Mouse (Mus musculus): Measurements from ENCODE around the gene Phtf2. TPM values are rescaled to one million over a fixed set of nuclear protein-coding genes. Genes with fewer than 3 reads are reported as not detected.
"Not testable (repeated sequence)": the region's sequence is repeated elsewhere in the genome, so short reads cannot be mapped to it uniquely, and the experiment has no call there.

Phtf2 gene
- total RNA-seq, 4 experiments from 2014 or later = 159 to 188 (median 172) TPM

DNA sequence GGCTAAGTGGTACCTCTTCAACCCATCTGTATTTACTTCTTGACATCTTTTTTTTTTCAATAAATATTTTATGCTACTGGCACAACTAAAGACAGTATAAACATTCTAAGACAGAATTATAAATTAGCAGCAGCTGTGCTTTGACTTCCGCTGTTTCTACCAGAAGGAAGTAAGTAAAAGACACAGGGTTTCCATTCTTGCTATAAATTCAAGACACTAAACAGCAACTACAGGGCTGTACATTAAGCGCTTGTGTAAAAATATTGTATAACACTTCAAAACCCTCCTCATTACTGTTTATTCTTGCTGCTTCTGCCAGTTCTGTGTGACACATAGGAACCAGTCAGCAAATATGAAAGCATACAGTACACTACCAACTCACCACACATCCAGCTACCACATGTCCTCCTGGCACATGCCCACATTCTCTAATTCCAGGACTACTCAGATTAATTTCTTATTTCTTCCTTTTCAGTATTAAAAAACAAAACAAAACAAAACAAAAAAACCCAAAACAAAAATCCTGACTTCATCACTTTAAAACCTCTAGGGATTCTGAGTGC lies 16.6 kb downstream of the Phtf2 start:
- DNase-seq (ENCODE audit: low spot score in 2 of 2) = no peak

DNA sequence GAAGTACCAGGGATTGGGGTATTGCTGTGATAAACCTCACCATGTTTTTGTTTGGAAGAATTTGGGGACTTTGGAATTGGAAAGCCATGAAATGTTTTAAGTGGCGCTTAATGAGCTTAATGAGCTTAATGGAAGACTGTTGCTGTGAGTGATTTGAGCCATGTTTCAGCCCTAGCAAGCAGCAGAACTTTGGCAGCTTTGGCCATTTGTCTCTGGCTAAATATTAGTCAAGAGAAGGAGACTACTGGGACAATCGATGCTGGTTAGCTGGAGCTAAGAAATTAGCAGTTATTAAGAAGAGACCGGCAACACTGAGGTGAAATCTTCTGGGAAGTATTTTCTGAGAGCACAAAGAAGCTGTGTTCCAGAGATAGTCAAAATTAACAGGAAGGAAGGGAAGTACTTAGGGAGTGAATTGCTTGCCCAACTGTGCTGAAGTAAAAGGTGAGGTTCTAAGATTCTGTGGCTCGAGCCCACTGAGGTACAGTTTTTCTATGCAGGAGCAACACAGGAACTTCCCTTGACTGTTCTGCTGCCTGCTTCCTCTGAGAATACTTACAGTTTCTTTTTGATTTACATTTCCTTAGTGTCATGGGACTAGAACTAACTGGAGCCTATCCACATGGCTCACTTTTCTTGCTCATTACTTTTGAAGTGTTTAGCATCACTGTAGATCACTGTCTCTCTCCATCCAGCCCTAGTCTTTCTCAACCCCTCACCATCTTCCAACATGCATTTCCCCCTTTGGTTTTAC lies 17.5 kb downstream of the Phtf2 start:
- no peak for DNase-seq (ENCODE audit: low spot score in 2 of 2)

DNA sequence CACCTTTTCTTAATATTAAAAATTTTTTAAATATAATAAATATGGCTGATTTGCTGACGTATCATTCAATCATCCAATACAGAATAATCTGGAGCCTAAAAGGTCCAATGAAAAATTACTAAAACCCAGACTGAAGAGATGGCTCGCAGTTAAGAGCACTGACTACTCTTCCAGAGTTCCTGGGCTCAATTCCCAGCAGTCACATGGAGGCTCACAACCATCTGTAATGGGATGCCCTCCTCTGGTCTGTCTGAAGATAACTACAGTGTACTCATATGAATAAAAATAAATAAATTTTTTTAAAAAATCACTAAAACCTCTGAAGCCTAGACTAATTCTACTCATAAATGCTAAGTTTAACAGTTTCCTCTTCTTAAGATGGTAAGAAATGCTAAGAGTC lies 20.0 kb downstream of the Phtf2 start:
- DNase-seq (ENCODE audit: low spot score in 2 of 2) = no peak

DNA sequence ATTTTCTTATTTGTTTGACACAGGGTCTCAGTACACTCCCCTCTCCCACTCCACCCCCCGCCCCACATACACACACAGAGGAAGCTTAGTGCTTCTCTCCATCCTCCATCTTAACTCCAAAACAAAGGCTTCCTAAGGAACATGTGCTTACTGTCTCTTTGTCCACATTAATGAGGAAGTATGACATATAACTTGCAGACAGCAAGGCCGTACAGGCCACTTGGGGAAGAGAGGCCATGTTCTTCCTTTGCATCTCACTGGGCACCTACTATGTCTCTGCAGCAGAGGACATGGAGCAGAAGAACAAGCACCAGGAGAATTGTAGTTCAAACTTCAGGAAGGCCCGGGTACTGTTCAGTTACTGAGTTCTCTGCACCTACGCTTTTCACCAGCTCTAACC lies 21.4 kb downstream of the Phtf2 start:
- no peak for DNase-seq (ENCODE audit: low spot score in 2 of 2)

DNA sequence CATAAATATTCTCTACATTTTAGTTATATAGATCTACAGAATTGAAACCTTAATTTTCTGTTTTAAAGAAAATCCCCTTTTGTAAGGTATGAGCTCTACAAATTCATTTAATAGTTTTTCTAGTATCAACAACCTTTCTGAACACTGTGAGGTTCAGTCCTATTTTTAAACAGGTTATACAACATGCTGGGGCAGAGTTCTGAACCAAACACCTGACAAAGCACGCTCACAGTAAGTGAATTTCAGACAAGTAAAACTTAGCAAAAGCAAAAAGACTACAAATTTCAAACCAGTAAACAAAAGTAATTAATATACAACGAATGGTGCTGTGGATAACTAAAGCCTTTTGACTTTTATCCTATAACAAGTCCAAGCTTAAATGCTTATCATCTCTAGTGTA lies 23.5 kb downstream of the Phtf2 start:
- no peak for DNase-seq (ENCODE audit: low spot score in 2 of 2)

DNA sequence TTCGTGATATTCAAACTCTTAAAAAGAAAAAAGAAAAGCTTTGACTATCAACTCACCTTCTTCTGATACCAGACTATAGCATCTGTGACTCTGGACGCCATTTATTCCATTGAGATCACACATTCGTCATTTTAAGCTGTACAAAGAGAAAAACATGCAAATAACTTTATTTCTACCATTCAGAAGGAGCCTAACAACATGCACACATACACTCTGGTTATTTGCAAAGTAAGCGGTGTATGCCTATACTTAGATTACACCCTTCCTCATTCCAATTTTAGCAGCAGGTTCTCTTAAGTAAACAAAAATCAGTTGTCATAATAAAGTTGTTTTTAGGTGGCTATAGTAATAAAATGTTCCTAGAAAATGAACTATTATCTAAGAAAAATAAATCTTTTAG lies 26.9 kb downstream of the Phtf2 start:
- DNase-seq (ENCODE audit: low spot score in 2 of 2) = no peak

DNA sequence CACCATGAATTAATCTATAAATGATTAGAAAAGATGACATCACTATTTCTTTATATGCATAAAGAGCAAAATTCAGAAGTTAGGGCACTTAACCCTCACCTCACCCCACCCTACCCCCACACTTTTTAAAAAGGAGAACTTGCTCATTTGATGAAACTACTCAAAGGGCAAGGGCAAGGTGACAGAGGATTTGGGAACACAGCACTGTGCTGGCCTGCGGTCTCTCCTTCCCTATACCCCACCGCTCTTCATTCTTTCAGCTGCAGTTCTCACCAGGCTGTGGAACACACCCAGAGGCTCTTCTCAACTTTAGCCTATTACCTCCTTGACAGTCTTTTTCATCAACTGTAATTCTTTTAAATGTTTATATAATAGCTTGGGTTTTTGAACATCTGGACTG lies 34.9 kb downstream of the Phtf2 start:
- no peak for DNase-seq (ENCODE audit: low spot score in 2 of 2)

DNA sequence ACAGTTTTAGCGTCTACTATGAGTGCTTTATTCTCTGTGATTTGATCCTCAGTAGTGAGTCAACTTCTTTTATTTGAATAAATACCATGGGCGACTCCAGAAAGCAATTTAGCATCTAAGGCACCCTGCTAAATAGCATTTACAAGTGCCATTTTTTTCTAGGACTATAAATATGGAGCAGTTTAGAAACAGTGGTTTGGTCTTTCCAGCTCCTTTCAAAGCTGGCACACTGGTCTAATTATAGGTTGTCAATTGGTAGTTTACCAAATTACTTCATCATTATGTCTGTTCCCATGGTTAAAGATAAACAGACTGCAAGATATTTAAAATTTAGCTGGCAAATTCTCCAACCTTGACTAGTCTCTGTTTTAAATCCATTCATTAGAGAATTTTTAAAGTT lies 38.1 kb downstream of the Phtf2 start:
- DNase-seq (ENCODE audit: low spot score in 2 of 2) = no peak

DNA sequence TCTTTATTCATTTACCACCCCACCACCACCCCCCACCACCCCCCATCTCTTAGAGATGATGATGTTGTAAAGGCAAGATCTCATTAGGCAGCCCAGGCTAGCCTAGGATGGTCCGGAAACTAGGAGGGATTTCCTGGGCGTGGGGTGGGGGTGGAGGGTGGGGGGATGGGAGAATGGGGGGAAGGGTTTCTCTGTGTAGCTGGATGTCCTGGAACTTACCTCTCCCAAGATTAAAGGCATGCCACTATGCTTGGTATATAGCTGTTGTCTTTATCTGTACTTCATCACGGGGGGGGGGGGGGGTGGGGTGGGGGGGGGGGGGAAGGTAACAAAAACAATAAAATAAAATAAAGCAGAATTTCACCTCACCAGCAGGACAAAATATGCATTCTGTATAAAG lies 38.5 kb downstream of the Phtf2 start:
- DNase-seq (ENCODE audit: low spot score in 2 of 2) = no peak

DNA sequence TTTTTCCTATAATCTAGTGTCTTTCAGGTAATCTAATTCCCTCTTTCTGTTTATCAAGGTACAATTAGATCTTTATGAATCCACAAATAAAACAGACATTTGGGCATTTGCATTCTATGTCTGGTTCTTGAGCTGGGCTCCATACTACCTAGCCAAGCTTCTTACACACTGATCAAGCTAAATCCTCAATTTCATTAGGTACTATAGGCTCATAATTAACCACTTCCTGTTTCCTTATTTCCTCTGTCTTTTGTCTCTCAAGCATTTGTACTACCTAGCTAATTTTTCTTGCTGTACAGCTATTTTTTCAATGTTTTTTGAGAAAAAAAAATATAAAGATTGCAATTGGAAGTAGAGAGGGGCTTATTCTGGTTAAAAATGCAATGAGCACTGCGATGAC lies 44.8 kb downstream of the Phtf2 start:
- no peak for DNase-seq (ENCODE audit: low spot score in 2 of 2)

DNA sequence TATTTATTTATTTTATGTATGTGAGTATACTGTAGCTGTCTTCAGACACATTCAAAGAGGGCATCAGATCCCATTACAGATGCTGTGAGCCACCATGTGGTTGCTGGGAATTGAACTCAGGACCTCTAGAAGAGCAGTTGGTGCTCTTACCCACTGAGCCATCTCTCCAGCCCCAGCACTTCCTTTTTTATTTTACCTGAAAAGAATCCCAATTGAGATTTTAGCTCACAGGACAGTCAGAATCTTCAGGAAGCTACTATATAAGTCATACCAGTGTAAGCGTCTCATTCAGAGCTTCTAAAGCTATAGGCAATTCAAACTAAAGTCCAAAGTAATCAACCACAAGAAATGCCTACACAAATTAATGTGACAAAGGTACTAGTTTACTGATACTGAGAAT lies 47.5 kb downstream of the Phtf2 start:
- no peak for DNase-seq (ENCODE audit: low spot score in 2 of 2)

DNA sequence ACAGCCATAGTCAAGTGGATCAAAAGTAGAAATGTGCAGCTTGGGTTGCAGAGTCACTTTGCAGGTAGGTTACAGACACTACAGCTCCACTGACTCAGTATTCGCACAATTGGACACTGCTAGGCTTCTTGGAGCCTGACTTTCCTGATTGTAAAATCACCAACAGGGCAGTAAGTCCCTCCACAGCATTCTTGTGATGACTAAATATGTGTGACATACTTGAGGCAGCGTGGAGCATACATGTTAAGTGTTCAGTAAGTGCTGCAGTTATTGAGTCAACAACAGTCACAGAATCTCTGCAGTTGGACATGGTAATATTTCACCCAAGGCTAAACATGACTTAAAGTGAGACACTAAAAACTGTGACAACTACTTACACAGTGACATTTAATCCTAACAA lies 50.5 kb downstream of the Phtf2 start:
- DNase-seq (ENCODE audit: low spot score in 2 of 2) = no peak

DNA sequence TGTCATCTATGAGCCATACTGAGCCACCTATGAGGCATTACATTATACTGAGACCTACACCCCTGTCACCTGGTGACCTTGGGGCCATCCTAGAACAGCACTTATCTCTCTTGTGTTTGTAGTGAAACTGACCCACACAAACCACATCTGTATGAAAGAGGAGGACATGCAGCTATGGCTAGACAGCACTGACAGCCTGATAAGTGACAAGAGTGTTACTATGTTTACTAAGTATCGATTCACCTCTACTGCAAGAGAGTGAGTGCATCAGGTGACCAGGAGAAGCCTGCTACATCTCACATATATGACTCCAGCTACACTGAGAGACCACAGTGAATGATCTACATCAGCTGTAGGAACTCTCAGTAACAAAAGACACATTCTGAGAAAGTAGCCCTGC lies 51.2 kb downstream of the Phtf2 start:
- no peak for DNase-seq (ENCODE audit: low spot score in 2 of 2)

DNA sequence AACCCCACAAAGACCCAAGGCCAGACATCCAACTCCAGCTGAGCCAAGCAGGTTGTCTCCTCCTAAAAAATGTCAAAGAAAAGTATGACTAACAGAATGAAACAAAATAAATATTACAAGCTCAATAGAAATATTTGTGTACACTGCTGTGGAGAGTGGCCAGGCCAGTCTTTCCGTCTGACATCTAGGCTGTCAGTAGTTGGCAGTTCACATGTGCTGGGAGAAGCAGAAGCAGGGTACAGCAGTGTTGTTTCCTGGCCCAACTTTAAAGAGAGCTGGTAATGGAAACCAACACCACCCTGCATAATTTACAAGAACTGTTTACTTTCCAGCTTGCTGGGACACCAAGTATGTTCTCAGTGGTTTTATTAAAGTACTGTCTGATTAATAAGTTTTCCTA lies 60.3 kb downstream of the Phtf2 start:
- peak in 1 of 2 experiments; percentile 14 for DNase-seq (ENCODE audit: low spot score in 2 of 2)

DNA sequence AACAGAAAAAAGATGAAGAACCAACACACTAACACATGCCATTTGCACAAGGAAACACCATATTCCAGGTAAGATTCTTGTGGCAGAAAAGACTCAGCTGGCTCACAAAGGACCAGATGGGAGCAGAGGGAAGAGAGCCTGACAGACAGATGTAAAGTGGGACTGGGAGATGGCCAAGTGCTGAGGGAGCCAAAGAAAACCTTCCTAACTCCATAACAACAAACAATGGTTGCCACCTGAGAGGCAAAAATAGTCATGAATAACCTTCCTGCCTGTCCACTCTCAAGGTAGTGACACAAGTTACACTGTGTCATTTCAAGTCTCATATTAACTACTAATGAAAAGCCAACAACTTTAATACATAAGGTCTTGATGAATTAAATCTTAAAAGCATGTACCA lies 60.8 kb downstream of the Phtf2 start:
- no peak for DNase-seq (ENCODE audit: low spot score in 2 of 2)

DNA sequence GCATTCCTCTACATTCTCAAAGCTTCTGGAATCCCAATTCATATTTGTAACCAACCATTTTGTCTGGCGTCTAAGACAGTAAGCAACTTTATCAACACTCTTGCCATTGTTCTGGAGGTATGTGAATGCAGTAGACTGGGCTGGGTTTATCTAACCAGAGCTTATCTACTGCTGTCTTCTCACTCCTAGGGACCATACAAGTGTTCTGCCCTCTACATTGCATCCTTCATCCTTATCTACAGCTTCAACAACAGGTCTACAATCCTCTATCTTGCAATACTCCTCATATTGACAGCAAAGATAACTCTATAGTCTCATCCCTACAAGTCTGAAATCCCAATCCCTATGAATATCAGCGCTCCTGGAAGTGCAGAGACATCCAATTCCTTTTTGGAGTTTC lies 66.8 kb downstream of the Phtf2 start:
- no peak for DNase-seq (ENCODE audit: low spot score in 2 of 2)

DNA sequence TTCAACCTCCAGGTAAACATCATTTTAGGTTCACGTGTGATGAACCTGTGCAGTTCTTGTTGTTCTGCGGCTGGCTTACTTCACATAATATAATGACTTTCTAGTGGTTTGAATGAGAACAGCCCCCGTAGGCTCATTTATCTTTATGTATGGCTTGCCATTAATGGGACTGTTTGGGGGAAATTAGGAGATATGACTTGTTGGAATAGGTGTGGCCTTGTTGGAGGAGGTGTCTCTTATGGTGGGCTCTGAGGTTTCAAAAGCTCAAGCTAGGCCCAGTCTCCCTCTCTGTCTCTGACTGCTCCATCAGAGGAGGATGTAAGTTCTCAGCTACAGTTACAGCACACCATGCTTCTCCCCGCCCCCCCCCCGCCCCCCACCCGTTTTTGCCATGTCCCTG lies 71.5 kb downstream of the Phtf2 start:
- no peak for DNase-seq (ENCODE audit: low spot score in 2 of 2)

DNA sequence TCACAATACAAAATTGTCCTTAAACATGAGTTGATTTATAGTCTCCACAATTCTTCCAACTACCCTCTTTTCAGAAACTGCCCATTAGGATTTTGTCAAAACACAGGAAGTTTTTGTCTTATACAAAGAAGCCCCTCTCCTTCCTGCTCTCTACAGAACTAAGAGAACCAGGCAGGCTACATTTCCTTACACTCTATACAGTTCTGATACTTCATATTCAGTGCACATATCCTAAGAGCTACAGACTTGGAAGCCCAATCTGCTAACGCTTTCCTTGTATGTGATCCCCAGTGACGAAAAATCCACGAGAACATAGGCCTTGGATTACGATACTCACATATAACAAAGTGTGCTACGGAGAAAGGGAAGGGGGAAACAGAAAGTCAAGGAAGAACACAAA lies 86.0 kb downstream of the Phtf2 start:
- DNase-seq (ENCODE audit: low spot score in 2 of 2) = no peak

DNA sequence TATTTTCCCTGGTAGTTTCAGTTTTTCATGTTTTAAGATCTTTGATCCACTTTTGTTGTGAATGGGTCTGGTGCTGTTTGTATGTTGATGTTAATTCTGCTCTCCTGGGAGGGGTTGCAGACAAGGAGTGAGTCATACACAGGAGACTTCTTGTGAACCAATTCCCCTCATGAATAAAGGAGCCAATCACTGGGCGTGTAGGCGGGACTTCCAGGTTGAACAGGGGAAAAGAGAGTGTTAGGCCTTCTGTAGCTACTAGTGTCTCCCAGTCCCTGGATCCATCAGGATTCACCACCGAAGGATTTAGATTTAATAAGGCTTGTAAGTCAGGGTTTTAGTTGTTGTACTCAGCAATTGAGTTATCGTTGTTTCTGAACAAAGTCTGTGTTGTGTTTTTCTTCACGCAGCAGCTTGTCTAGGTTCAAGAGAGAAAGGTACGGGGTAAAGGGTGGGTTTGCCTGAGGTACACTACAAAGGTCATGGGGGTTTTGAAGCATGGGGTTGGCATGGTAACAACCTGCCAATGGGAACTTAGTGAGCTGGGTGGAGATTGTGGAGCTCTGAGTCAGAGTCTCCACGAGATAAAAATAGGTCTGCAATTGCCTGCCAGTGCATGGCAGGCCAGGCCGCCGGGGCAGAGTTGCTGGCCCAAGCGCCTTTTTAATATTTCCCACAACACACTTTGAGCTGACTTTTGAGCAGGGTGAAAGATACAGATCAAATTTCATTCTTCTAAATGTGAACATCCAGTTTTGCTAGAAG lies 90.0 kb downstream of the Phtf2 start:
- DNase-seq (ENCODE audit: low spot score in 2 of 2) = peak; percentile 47 to 63

DNA sequence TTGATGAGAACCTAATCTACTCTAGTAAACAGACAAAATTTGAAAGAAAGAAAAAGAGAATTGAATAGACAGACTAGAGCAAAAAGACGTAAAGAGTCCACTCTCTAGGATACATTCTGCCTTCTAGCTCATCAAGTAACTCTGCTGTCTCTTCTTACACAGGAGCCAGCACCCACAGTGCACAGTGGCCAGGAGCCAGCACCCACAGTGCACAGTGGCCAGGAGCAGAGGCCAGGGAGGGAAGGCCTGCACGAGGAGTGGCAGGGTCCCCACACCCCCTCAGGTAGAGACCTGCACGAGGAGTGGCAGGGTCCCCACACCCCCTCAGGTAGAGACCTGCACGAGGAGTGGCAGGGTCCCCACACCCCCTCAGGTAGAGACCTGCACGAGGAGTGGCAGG lies 95.5 kb downstream of the Phtf2 start:
- not testable (repeated sequence) for DNase-seq (ENCODE audit: low spot score in 2 of 2)

DNA sequence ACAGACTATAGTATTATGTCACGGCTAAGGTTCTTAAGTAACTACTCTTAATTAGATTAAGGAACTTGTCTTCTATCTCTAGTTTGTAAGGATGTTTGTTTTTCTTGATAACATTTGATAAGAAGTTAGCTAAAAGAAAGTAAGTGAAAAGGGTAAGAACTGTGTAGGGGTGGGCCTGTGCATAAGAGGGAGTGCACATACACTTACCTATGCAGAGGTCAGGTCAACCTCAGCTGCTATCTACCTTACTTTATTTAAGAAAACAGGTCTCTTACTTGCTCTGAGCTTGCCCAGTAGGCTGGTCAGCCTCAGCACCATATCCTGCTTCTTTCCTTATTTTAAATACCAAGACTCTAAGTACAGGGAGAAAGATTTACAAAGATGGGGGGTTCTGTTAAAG lies 100.8 kb downstream of the Phtf2 start:
- DNase-seq (ENCODE audit: low spot score in 2 of 2) = no peak

DNA sequence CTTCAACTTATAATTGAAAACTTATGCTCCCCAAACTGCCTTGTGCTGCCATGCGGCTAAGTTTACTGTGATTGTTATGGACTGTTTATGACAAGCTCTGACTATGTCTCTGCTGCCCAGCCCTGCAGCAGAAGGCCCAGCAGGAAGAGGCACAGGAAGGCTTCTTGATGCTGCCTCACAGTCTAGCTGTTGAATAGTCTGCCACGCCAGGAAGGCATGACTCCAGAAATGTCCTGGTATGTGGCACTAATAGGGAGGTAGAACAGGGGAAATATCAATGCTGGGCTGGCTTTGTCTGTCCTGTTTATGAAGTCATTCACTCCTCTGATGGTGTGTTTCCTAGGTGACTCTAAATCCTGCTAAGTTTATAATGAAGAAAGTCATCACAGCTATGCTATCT lies 102.7 kb downstream of the Phtf2 start:
- no peak for DNase-seq (ENCODE audit: low spot score in 2 of 2)

All from gastrocnemius, adult 8-10 months (tissue).